Mouse (Mus musculus): Measurements from ENCODE around the gene Gm49396. TPM values are rescaled to one million over a fixed set of nuclear protein-coding genes. Genes with fewer than 3 reads are reported as not detected.
A peak's percentile ranks its signal among the peaks of the same experiment; 100 is the strongest.

The Gm49396 gene
- polyA plus RNA-seq, 1 experiment: 1.0 TPM

DNA sequence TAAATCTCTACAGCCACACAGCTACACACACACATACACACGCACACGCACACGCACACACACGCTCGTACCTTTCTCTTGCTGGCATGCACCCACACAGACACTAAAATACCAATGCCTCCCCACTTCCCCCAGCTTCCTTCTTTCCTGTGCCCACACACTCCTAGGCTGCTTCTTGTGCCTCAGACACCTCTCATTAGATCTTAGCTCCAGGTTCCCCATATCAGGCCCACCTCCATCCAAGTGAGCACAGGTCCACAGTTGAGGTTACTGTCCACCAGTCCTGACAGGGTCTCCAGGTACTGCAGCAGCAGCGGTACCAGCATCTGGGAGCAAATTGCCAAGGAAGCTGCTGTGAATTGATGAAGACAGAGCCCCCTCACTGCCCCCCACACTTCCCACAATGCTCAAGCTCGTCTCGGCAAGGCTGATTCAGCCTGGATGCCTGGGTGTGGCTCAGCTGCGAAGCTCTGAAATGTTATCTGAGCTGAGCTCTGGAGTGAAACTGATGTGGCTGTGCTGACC, 31.8 kb upstream of the Gm49396 start:
- no peaks in the 10 kb centered on the region for H3K27me3 ChIP-seq (ENCODE audit: control insufficient read depth, insufficient read depth, insufficient read length)
- H3K79me2 ChIP-seq (ENCODE audit: control insufficient read depth, insufficient read depth): no peaks in the 10 kb centered on the region
- no peak overlapping the region for H3ac ChIP-seq (ENCODE audit: control insufficient read depth, insufficient read length)
- peaks cover 12% of the 10 kb centered on the region for H3K36me3 ChIP-seq (ENCODE audit: control insufficient read depth, insufficient read depth)
- peak overlapping the region; percentile 75 for H3K4me2 ChIP-seq (ENCODE audit: low read depth)
- TF ChIP-seq MYOG (IDR thresholded peaks at IDR 0.05; ENCODE audit: control insufficient read depth in 1 of 3, insufficient read depth in 1 of 3, insufficient read length in 2 of 3, low read depth in 2 of 3) (no peak), POLR2A (IDR thresholded peaks at IDR 0.05; ENCODE audit: insufficient read length, low read depth) (peak; percentile 61), POLR2AphosphoS2 (IDR thresholded peaks at IDR 0.05; ENCODE audit: insufficient read length, low read depth) (peak; percentile 71)
- H3K4me3 ChIP-seq: peak overlapping the region; percentile 36

DNA sequence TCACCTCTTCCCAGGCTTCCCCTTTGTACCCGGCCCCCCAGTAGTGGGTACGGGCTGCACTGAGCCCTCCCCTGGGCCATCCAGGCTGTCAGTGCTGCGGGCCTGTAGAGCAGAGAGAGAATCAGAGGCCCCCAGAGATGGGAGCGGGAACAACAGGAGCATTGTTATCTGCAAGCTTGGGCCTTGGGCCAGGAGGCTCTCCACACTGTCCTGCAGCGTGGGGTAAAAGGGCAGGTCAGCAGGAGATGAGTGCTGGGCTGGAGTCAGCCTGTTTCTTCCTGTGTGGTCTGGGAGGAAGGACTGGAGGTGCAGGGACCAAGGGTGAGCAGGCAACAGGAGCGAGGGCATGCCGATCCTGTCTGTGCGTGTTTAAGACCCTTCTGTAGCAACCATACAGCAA, 30.2 kb upstream of the Gm49396 start:
- Histone ChIP-seq H3ac (ENCODE audit: control insufficient read depth, insufficient read length) (no peak overlapping the region), H3K4me3 (no peak overlapping the region), H3K27me3 (ENCODE audit: control insufficient read depth, insufficient read depth, insufficient read length) (no peaks in the 10 kb centered on the region), H3K36me3 (ENCODE audit: control insufficient read depth, insufficient read depth) (peaks cover 12% of the 10 kb centered on the region), H3K79me2 (ENCODE audit: control insufficient read depth, insufficient read depth) (no peaks in the 10 kb centered on the region), H3K4me2 (ENCODE audit: low read depth) (no peak overlapping the region)
- TF ChIP-seq SRF (IDR thresholded peaks at IDR 0.05; ENCODE audit: control insufficient read depth, insufficient read length, low read depth) (no peak), REST (IDR thresholded peaks at IDR 0.05; ENCODE audit: insufficient read depth, insufficient read length) (no peak), MYOG (IDR thresholded peaks at IDR 0.05; ENCODE audit: control insufficient read depth in 1 of 3, insufficient read depth in 1 of 3, insufficient read length in 2 of 3, low read depth in 2 of 3) (no peak), POLR2AphosphoS2 (IDR thresholded peaks at IDR 0.05; ENCODE audit: insufficient read length, low read depth) (no peak), TCF12 (IDR thresholded peaks at IDR 0.05; ENCODE audit: insufficient read depth, poor library complexity, severe bottlenecking) (no peak), TCF3 (IDR thresholded peaks at IDR 0.05; ENCODE audit: insufficient read length, low read depth) (no peak), POLR2A (IDR thresholded peaks at IDR 0.05; ENCODE audit: insufficient read length, low read depth) (no peak), E2F4 (IDR thresholded peaks at IDR 0.05; ENCODE audit: insufficient read depth) (no peak), CEBPB (IDR thresholded peaks at IDR 0.05; ENCODE audit: insufficient read depth, poor library complexity, severe bottlenecking) (no peak), MAX (IDR thresholded peaks at IDR 0.05; ENCODE audit: low read depth) (no peak), MYOD1 (IDR thresholded peaks at IDR 0.05; ENCODE audit: control insufficient read depth in 1 of 3, insufficient read length in 2 of 3, low read depth in 2 of 3) (no peak), USF1 (IDR thresholded peaks at IDR 0.05; ENCODE audit: low read depth) (no peak)

DNA sequence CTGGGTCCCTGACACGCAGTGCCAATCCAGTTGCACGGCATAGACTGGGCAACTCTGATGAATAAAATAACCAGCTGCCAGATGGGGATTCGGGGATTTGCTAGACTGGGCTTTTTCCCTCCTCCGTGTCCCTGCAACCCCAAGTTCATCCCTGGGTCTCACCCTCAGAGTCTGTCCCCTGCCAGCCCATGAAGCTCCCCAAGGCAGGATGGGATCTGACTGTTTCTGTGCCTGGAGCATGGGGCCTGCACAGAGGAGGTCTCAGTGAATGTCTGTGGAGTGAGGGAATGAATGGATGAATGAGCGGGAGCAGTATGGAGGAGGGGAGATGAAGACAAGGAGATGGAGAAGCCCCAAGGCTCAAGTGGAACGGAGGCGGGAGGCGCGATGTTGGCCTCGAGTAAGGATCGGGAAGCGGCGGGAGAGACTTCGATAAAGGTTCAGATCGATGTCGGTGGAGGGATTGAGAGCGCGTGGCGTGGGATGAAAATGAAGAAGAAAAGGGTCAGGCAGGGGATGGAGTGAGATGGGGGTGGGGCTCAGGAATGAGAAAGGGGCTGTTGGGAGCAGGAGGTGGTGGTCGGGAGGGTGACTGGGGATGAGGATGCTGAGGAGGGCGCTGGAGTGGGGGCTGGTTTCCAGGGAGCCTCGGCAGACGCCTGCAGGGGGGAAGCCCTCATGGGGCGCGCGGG, 29.1 kb upstream of the Gm49396 start:
- Histone ChIP-seq H3K79me2 (ENCODE audit: control insufficient read depth, insufficient read depth) (no peaks in the 10 kb centered on the region), H3K4me2 (ENCODE audit: low read depth) (peak overlapping the region; percentile 69), H3K4me3 (peak overlapping the region; percentile 38), H3K27me3 (ENCODE audit: control insufficient read depth, insufficient read depth, insufficient read length) (no peaks in the 10 kb centered on the region), H3K36me3 (ENCODE audit: control insufficient read depth, insufficient read depth) (peaks cover 9% of the 10 kb centered on the region), H3ac (ENCODE audit: control insufficient read depth, insufficient read length) (peak overlapping the region; percentile 58)
- TF ChIP-seq MYOD1 (IDR thresholded peaks at IDR 0.05; ENCODE audit: control insufficient read depth in 1 of 3, insufficient read length in 2 of 3, low read depth in 2 of 3): no peak
- no peak for TF ChIP-seq SRF (IDR thresholded peaks at IDR 0.05; ENCODE audit: control insufficient read depth, insufficient read length, low read depth)
- no peak for TF ChIP-seq REST (IDR thresholded peaks at IDR 0.05; ENCODE audit: insufficient read depth, insufficient read length)
- no peak for TF ChIP-seq MAX (IDR thresholded peaks at IDR 0.05; ENCODE audit: low read depth)
- TF ChIP-seq CEBPB (IDR thresholded peaks at IDR 0.05; ENCODE audit: insufficient read depth, poor library complexity, severe bottlenecking): no peak
- TF ChIP-seq TCF12 (IDR thresholded peaks at IDR 0.05; ENCODE audit: insufficient read depth, poor library complexity, severe bottlenecking): no peak
- no peak for TF ChIP-seq MYOG (IDR thresholded peaks at IDR 0.05; ENCODE audit: control insufficient read depth in 1 of 3, insufficient read depth in 1 of 3, insufficient read length in 2 of 3, low read depth in 2 of 3)
- TF ChIP-seq USF1 (IDR thresholded peaks at IDR 0.05; ENCODE audit: low read depth): no peak
- no peak for TF ChIP-seq POLR2AphosphoS2 (IDR thresholded peaks at IDR 0.05; ENCODE audit: insufficient read length, low read depth)
- TF ChIP-seq POLR2A (IDR thresholded peaks at IDR 0.05; ENCODE audit: insufficient read length, low read depth): no peak
- TF ChIP-seq TCF3 (IDR thresholded peaks at IDR 0.05; ENCODE audit: insufficient read length, low read depth): no peak
- TF ChIP-seq E2F4 (IDR thresholded peaks at IDR 0.05; ENCODE audit: insufficient read depth): no peak

DNA sequence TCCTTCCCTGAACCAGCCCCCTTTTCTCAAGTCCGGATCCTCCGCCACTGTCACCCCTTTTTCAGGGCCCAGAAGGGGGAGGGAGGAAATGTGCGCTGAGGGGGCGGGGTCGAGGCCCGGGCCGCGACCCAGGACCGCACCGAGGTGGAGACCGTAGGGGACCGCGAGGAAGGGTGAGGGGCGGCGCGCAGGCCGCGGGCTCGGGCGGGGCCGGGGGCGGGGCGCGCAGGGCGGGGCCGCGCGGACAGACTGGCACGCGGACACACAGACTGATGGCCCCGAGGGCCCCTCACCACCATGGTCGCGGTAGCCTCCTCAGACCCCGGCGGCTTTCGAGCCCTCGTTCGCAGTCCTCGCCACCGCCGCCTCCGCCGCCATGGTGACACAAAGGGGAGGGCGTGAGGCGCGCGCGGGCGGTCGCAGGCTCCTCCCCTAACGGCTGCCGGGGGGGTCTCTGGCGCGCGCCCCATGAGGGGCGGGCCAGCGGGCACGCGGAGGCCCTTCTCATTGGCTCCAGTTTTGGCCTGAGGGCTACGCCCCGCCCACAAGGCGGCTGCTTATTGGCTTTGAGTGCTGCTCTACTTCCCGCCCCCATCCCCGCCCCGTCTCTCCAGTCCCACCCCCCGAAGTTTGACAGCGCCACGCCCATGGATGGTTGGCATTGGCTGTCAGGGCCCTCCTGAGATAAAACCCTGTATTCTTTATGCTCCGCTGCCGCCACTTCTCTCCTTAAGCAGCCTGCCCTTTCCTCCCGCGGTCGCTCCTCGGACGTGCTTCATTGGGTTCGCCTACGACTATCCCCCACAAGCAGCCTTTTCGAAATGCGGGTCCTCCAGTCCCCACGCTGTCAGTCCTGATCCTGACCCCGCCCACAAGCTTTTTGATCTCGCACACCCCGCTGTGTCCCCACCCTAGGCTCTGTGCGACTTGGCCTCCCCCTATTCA, 28.2 kb upstream of the Gm49396 start, which contains the start of gene Arhgap33:
Gene Arhgap33 (minus strand): TSS at position 428 of the 945 bp plus-strand sequence.
- Histone ChIP-seq H3K79me2 (ENCODE audit: control insufficient read depth, insufficient read depth) (no peaks in the 10 kb centered on the region), H3ac (ENCODE audit: control insufficient read depth, insufficient read length) (peak within 1 kb of the TSS; percentile 58), H3K36me3 (ENCODE audit: control insufficient read depth, insufficient read depth) (peaks cover 3% of the 10 kb centered on the region), H3K4me3 (peak within 1 kb of the TSS; percentile 38), H3K4me2 (ENCODE audit: low read depth) (peak within 1 kb of the TSS; percentile 91), H3K27me3 (ENCODE audit: control insufficient read depth, insufficient read depth, insufficient read length) (no peaks in the 10 kb centered on the region)
- TF ChIP-seq MAX (IDR thresholded peaks at IDR 0.05; ENCODE audit: low read depth) (no peak), MYOD1 (IDR thresholded peaks at IDR 0.05; ENCODE audit: control insufficient read depth in 1 of 3, insufficient read length in 2 of 3, low read depth in 2 of 3) (no peak), TCF3 (IDR thresholded peaks at IDR 0.05; ENCODE audit: insufficient read length, low read depth) (no peak), TCF12 (IDR thresholded peaks at IDR 0.05; ENCODE audit: insufficient read depth, poor library complexity, severe bottlenecking) (no peak), CEBPB (IDR thresholded peaks at IDR 0.05; ENCODE audit: insufficient read depth, poor library complexity, severe bottlenecking) (no peak), MYOG (IDR thresholded peaks at IDR 0.05; ENCODE audit: control insufficient read depth in 1 of 3, insufficient read depth in 1 of 3, insufficient read length in 2 of 3, low read depth in 2 of 3) (no peak), SRF (IDR thresholded peaks at IDR 0.05; ENCODE audit: control insufficient read depth, insufficient read length, low read depth) (peak; percentile 37), POLR2A (IDR thresholded peaks at IDR 0.05; ENCODE audit: insufficient read length, low read depth) (peak; percentile 49), USF1 (IDR thresholded peaks at IDR 0.05; ENCODE audit: low read depth) (no peak), E2F4 (IDR thresholded peaks at IDR 0.05; ENCODE audit: insufficient read depth) (no peak), POLR2AphosphoS2 (IDR thresholded peaks at IDR 0.05; ENCODE audit: insufficient read length, low read depth) (peak; percentile 38), REST (IDR thresholded peaks at IDR 0.05; ENCODE audit: insufficient read depth, insufficient read length) (no peak)
